Mouse (Mus musculus) spleen, adult 2 months (tissue): ENCODE measurements around the gene Tpbpa.

Experiments used
- CTCF ChIP-seq: fragments of 200-500 bp; IDR thresholded peaks from 2 replicates; pipeline ENCODE4 v1.5.1; 2011; ENCODE audit warnings: mild to moderate bottlenecking, inconsistent platforms; ENCODE audit not compliant: insufficient read depth, insufficient read length, insufficient replicate concordance; ENCODE audit errors: extremely low read depth
- POLR2A ChIP-seq: fragments of 200-500 bp; IDR thresholded peaks from 2 replicates; pipeline ENCODE4 v1.6.1; 2011; ENCODE audit warnings: low read depth, low read length, inconsistent platforms

GRCm38 (mm10) chr13:60961706-60962105 lies 19.9 kb upstream of the Tpbpa start:
- no peak for TF ChIP-seq POLR2A
- TF ChIP-seq CTCF = no peak
